Mouse (Mus musculus) monocyte, adult 5-6 weeks (primary cell): ENCODE results near the gene Slc37a1. TPM values are rescaled to one million over a fixed set of nuclear protein-coding genes. Genes with fewer than 3 reads are reported as not detected.

Experiments used
- ATAC-seq: fragments of 153-309, 156-312 bp; replicated peaks from 2 replicates; pipeline ENCODE4 v1.8.0; 2017; ENCODE audit warnings: mild to moderate bottlenecking; ENCODE audit not compliant: low TSS enrichment, insufficient number of reproducible peaks, severe bottlenecking, poor library complexity, low FRiP score
- total RNA-seq: library from RNA; stranded (forward); fragments of 200-1000, 200-491, 200-594 nt; gene quantifications from 3 replicates; pipeline ENCODE4 v1.2.3, GENCODE M21; 2017

Slc37a1 gene
- total RNA-seq, 1 experiment from 2014 or later, result 7.3 TPM

DNA sequence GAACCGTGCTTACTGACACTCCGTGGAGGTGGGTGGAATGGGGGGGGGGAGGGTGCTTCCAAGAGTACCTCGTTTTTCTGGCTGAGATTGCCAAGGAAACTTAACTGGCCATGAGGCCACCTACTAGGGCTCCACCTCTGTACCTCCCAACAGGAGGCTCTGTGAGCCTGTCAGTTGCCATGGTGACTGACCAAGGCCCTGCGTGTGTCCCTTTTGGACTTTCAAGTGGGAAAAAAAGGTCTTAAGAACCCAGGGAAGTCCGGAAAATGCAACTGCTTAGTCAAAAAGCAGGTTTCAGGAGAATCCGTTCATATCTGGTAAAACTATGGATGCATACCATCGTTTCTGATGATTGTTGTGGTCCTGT, 3.9 kb upstream of the Slc37a1 start:
- ATAC-seq, result no peak

GRCm38 (mm10) chr17:31285867-31286266, 725 bp upstream of the Slc37a1 start:
- peak; percentile 27; the same call in 1 of the 2 replicates for ATAC-seq

- no peak for ATAC-seq
Observed at GRCm38 (mm10) chr17:31287216-31287615, 624 bp downstream of the Slc37a1 start.

GRCm38 (mm10) chr17:31288999-31289726, 2.6 kb downstream of the Slc37a1 start:
- ATAC-seq, result peak; percentile 43; the same call in 1 of the 2 replicates

DNA sequence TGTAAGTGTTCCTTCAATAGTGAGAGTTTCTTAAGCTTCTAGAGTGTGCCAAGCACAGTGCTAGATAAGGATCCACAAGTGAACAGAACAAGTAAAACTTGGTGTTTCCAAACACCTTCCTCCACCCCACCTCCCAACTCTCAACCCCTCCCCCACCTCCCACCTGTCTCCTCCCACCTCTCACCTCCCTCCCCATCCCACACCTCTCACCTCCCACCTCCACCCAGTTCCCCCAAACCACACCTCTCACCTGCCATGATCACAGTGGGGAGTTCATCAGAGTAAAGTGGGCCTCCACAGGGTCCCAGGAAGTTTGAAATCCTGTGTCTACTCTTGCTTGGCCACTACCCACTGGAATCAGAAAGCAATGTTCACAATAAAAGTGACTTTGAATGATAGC, 3.7 kb downstream of the Slc37a1 start:
- no peak for ATAC-seq

- ATAC-seq, result peak; percentile 71
Observed at GRCm38 (mm10) chr17:31290859-31291258, 4.3 kb downstream of the Slc37a1 start.

GRCm38 (mm10) chr17:31294363-31295214, 8.0 kb downstream of the Slc37a1 start:
- no peak for ATAC-seq

DNA sequence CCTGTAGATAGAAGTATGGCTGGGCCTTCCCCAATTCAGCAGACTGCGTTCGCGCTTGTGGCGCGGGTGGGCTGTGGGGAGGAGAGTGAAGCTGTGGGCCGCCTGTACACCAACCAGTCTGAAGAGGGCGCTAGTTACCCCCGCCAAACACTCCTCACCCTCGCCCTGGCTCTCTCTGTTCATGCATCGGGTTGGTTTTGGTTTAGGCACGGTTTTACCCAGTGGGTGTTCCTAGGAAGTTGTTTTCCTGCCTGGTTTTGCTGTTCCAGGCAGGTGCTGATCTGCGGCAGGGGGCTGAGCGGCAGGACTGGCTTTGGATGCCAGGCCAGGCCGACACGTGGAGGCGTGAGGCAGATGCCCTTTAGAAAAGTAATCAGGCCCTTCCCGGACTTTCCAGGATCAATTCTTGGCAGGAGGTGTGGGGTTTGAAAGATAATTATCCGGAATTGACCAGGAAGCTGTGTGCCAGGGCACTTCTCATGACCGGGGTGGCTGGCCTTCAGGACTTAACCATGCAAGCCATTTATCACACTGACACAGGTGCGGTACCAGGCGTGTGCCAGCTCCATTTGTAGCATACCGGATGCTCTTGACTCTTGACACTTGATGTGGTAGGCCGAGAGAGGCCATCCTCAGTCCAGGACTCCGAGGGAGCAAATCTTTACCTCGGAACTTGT, 8.8 kb downstream of the Slc37a1 start:
- peak; percentile 82 for ATAC-seq

GRCm38 (mm10) chr17:31295892-31296781, 9.5 kb downstream of the Slc37a1 start:
- peak; percentile 60 for ATAC-seq

DNA sequence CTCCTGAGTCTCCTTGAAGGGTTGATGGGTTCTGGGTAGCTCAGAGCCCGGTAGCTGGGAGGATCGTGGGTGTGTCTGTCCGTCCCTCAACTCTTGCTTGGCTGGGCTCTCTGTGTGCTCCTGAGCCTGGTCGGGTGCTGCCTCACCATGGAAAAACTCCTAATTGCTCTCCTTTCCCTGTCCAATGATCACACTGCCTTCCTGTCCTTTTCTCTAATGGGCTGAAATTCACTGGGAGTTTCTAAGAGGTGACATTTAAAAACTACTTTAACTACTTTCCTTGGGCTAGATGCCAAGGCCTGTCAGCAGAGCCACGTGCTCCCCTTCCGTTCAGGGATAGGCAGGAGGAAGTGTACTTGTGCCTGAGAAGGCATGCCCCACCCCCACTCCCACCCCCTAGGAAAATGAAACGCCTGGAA, 10.9 kb downstream of the Slc37a1 start:
- ATAC-seq, result no peak

DNA sequence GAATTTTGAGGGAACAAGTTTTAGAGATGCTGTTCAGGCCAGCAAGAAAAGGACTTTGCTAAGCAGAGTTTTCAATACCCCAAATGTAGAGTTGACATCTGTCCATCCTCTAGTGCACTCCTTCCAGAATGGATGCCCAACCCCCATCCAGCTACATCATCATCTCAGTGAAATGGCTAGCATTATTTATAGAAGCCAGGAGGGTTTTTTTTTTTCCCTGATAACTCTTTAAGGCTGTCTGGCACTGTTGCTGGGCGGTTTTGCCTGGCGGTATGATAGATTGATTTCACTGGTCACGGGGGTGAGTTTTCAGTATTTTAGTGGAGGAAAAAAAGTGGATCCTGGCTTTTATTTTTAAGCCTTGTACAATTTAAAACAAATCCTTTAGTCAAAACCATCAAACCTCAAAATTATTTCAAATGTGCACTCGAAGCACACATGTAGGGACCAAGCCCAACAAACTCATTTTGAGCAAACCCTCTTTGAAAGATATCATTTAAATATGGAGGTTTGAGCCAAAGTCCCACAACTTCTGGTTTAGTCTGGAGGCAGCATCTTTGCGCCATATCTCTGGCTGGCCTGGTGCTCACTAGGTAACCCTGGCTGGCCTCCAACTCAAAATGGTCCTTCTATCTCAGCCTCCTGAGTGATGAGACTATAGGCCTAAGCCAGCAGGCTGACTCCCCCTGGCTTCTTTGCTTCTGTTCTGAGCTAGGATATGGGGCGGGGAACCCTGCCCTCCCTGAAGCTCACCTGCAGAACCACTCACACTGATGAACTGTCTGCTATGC, 12.0 kb downstream of the Slc37a1 start:
- ATAC-seq, result no peak

DNA sequence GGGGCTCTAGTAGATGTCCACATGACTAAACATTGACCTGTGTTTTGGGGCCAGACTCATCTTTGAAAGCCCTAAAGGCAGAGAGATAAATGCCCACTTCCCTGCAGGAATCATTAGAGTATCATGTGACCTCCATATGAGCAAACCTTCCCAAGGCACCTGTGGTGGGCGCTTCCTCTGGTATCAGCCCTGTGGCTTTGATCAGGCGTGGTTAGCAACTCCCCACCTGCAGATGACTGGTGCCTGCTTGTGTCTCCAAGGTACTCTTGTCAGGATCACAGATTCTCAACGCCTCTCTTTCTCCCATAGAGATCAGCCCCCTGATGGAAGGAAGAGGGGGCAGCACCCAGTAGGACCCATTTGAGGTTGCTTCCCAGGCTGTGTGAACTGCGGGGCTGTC, 13.4 kb downstream of the Slc37a1 start:
- ATAC-seq, result no peak

DNA sequence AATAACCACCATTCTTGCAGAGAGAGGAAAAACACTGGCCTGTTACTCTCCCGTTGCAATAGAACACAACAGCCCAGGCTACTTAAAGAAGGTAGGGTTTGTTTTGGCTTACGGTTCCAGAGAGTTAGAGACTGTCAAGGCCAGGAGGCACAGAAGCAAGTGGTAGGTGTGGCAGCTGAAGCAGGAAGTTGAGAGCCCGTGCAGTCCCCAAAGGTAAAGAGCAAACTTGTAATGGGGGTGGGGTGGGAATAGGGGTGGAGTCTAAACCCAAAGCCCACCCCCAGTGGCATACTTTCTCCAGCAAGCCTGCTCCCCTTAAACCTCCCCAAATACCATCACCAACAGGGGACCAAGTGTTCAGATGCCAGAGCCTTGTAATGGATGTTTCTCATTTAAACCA, 14.1 kb downstream of the Slc37a1 start:
- no peak for ATAC-seq

DNA sequence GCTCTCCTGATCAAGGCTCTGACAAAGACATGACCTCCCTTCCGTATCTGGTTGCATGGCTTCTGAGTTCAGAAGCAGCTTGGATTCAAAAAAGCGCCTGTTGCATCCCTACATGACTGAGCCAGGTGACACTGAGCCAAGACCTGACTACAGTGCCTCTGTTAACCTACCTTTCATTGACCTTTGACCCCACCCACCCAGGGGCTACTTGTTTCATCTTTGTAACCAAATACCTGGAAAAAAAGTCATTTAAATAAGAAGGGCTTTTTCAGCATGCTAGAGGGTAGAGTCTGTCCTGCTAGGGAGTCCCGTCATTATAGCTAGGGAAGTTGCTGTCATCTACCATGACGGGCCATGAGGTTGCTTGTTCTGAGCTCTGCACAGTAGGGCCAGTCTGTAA, 16.8 kb downstream of the Slc37a1 start:
- no peak for ATAC-seq

DNA sequence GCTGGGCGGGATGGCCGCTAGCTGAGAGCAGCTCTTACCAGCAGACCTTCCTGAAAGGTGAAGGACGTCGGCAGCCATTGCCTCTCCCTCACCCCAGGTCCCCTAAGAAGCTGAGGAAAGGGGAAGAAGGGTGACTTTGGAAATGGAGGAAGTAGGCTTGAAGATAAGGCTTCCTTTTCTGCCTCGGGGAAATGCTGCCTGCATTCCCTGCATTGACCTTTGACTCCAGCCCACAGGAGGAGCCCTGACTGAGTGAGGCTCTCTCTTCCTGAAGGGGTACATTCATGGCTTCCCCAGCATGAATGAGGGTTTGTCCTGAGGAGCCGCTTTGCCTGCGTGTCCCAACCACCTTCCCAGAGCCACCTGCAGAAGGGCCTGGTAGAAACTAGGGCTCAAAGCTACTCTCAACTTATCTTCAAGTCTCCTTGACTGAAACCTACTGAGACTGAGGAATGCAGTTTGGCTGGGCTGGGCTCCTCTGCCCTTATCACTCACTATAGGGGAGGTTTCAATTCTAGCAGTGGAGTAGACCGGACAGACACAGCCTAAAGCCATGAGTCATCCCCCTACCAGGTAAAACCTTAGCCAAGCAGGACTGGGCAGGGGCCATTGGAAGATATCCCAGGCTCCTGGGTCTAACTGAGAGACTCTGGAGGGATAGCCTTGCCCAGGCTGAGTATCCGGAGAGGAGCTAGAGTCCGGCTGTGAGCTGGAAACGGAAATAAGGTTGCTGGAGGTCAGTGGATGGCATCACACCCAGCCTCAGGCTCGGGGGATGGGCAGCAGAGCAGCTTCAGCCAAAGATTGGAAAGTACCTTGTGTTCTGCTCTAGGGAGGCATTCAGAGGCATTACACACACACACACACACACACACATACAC, 18.5 kb downstream of the Slc37a1 start:
- ATAC-seq, result no peak

GRCm38 (mm10) chr17:31305776-31306120, 19.2 kb downstream of the Slc37a1 start:
- no peak for ATAC-seq

DNA sequence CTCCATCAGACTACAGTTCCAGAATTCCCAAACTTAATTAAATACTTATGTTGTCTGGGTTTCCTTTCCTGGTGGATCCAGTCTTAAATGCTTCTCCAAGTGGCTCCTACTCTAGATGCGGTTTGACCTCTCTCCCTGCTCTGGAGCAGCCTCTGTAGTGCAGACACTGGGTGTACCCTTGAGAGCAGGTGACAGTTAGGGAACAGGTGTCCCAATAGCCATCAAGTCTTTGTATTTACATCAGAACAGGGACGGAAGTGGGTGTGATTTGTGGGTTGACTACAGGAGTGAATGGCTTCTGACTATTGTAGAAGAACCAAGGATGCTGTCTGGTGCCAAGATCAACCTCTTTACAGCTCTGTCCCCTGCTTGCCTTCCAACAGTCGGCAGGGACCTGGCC, 21.2 kb downstream of the Slc37a1 start:
- no peak for ATAC-seq
